Mouse (Mus musculus): Measurements from ENCODE around the gene Lcmt2. TPM values are rescaled to one million over a fixed set of nuclear protein-coding genes. Genes with fewer than 3 reads are reported as not detected.

The Lcmt2 gene
- 7.3 TPM for polyA plus RNA-seq (2015; fragmentation: Illumina TruSeq; extraction: RNeasy Lipid Tissue Mini Kit (QIAGEN cat#74804); ENCODE audit: low read depth, low replicate concordance)

DNA sequence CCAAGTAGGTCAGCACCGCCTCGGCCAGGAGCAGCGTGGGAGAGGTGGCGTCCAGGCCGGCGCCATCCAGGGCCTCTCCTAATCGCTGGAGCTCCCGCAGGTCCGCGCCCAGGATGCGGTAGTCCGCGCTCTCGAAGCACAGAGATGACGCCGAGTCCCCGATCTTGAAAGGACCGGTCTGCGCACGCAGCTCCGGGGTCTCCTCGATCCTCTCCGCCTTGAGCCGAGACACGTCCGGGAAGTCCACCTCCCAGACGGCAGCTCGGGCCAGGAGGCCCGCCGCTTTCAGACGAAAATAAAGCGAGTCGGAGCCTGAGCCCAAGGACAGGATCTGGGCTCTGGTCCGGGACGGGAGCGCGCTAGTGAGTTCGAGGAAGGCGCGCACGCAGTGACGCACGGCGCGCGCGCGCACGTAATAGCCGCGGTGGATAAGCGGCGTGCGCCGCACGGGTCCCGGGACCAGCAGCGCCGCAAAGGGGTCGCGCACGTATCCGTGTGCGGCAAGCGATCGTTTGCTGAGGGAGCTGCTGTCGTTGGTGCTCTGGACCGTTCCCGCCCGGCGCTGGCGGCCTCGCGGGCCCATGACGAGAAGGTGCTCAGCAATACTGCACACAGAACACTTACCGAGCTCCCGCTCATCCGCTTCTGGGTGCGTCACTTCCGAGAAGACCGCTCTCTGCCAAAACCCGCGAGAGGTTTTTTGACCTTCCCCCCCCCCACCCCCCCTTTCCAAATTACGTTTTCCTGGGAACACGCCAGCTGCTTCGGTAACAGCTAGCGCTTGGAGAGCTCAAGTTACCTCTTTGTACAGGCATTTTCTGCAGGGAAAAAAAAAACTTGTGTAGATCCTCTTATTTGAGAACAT, at the start of gene Lcmt2, which contains the start of gene Adal:
Gene Lcmt2, minus strand, starts transcription at position 636 of the 865 bp plus-strand sequence.
Gene Adal, plus strand, starts transcription at position 411 of the 865 bp plus-strand sequence.

DNA sequence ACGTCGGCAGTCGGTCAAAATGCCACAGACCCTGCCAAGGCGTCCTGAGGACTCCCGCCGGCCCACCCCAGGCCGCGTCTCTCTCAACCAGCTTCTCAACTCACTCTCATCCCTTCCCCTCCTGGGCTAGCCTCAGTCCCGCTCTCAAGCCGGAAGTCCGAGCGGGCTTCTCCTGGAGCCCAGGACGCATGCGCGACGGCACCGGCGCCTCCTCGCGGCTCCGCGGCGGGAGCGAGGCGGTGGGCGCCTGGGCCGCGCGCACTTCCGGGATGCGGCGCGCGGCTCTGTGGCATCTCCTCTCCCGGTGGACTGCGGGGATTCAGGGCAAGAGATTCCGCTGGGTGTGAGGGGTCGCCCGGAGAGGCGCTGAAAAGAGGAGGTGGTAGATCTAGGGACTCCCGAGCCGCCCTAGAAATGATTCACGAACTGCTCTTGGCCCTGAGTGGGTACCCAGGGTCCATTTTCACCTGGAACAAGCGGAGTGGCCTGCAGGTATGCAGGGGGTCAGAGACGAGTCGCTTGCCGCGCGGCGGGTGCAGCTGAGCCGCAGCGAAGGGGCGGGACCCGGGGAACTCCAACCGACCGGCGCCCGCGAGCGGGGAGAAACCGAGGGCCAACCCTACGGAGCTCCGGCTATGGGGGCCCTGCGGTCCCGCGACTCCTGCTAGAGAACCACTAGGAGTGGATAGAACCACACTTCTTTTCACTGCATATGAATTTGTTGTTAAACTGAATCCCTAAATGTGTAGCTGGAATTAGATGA, 30.7 kb upstream of the Lcmt2 start, which contains the start of gene Zscan29:
Gene Zscan29, minus strand, starts transcription at position 146 of the 763 bp plus-strand sequence.

DNA sequence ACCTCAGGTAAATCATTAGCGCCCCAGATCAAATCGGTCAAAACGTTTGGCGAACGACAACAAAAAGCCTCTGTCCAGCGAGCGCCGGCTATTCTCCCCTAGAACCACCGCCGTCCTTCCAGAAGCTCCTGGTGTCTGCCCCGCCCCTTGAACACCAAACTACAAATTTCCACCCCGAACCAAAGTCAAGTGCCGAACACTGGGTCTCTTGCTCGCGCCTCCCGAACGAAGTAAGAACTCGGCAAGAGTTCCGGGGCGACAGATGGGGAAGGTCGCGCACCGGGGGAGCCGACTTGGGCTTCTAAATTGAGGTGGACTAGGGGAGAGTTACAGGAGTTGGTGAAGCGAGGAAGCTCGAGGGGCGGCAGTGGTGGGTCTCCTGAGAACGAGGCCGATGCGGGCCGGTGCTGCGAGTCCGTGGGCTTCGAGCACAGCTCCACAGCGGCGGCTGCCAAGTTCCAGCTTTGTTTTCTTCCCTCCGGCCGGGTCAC, 30.1 kb upstream of the Lcmt2 start, which contains the start of gene Tubgcp4:
Gene Tubgcp4, plus strand, starts transcription at position 174 of the 491 bp plus-strand sequence.

DNA sequence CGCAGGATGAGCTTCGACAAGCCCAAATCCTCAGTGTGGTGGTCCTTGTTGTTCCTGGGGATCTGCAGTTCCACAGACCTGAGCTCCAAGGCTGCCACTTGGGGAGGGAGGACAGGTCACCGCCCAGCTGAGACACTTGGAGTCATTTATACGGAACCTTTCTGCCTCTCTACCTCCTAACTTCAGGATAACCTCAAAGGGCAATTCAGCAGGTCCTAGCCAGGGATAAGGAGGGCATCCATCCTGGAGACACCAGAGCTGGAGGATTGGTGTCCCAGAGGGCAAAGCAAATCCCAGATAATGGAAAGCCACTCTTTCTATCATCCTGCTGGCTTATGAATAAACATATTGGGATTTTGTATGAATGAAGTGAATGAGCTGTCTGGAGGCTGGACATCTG, 30.8 kb downstream of the Lcmt2 start, which contains the start of gene Tgm7:
Gene Tgm7, minus strand, starts transcription at position 101 of the 400 bp plus-strand sequence.

DNA sequence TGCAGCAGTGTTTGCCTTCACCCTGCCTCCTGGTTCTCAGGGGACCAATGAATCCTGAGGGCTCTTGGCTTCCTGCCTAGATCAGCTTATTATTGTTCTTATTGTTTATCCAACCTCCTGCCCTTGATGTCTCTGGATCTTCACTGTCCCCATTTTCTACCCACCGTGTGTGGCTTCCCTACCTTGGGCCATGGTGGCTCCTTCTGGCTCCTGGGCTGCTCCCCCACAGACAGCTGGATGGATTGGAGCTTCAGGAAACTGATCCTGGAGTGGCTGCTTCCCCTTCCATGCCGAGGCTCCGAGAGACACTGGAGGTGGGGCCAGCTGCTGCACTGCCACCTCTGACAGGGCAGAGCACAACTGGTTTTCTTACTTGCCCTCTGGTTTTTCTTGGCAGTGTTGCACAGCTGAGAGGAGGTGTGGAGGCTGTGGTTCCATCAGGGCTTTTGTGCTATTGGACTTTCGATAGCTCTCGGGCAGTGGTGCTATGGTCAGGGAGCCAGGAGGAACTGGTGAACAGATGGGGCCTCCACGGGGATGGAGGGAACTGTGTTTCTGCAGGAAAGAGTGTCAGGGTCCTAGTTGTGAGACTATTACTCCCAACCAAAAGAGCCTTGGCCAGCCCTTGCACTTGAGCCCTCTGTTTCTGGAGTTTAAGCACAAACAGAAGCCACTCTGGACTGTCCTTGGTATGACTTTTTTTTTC, 54.8 kb downstream of the Lcmt2 start, which contains the start of gene Tgm5:
Gene Tgm5, minus strand, starts transcription at position 362 of the 706 bp plus-strand sequence.

Other genes starting within 250 kb of the Lcmt2 start
- gene Ubr1, start 169.9 kb downstream of the Lcmt2 start, polyA plus RNA-seq (2015; fragmentation: Illumina TruSeq; extraction: RNeasy Lipid Tissue Mini Kit (QIAGEN cat#74804); ENCODE audit: low read depth, low replicate concordance): 20.8 TPM
- 30.4 TPM for gene Tmem62, start 163.6 kb downstream of the Lcmt2 start, polyA plus RNA-seq (2015; fragmentation: Illumina TruSeq; extraction: RNeasy Lipid Tissue Mini Kit (QIAGEN cat#74804); ENCODE audit: low read depth, low replicate concordance)
- 84.3 TPM for gene Ccndbp1, start 132.2 kb downstream of the Lcmt2 start, polyA plus RNA-seq (2015; fragmentation: Illumina TruSeq; extraction: RNeasy Lipid Tissue Mini Kit (QIAGEN cat#74804); ENCODE audit: low read depth, low replicate concordance)
- gene Epb42, start 103.6 kb downstream of the Lcmt2 start, polyA plus RNA-seq (2015; fragmentation: Illumina TruSeq; extraction: RNeasy Lipid Tissue Mini Kit (QIAGEN cat#74804); ENCODE audit: low read depth, low replicate concordance): not detected
- not detected for gene Tgm5, start 54.8 kb downstream of the Lcmt2 start, polyA plus RNA-seq (2015; fragmentation: Illumina TruSeq; extraction: RNeasy Lipid Tissue Mini Kit (QIAGEN cat#74804); ENCODE audit: low read depth, low replicate concordance)
- gene Tgm7, start 30.9 kb downstream of the Lcmt2 start, polyA plus RNA-seq (2015; fragmentation: Illumina TruSeq; extraction: RNeasy Lipid Tissue Mini Kit (QIAGEN cat#74804); ENCODE audit: low read depth, low replicate concordance): not detected
- 24.5 TPM for gene Adal, start 225 bp downstream of the Lcmt2 start, polyA plus RNA-seq (2015; fragmentation: Illumina TruSeq; extraction: RNeasy Lipid Tissue Mini Kit (QIAGEN cat#74804); ENCODE audit: low read depth, low replicate concordance)
- gene Tubgcp4, start 30.0 kb upstream of the Lcmt2 start, polyA plus RNA-seq (2015; fragmentation: Illumina TruSeq; extraction: RNeasy Lipid Tissue Mini Kit (QIAGEN cat#74804); ENCODE audit: low read depth, low replicate concordance): 28.7 TPM
- gene Zscan29, start 30.5 kb upstream of the Lcmt2 start, polyA plus RNA-seq (2015; fragmentation: Illumina TruSeq; extraction: RNeasy Lipid Tissue Mini Kit (QIAGEN cat#74804); ENCODE audit: low read depth, low replicate concordance): 4.7 TPM
- gene Trp53bp1, start 130.8 kb upstream of the Lcmt2 start, polyA plus RNA-seq (2015; fragmentation: Illumina TruSeq; extraction: RNeasy Lipid Tissue Mini Kit (QIAGEN cat#74804); ENCODE audit: low read depth, low replicate concordance): 59.2 TPM
- 275 TPM for gene Map1a, start 148.9 kb upstream of the Lcmt2 start, polyA plus RNA-seq (2015; fragmentation: Illumina TruSeq; extraction: RNeasy Lipid Tissue Mini Kit (QIAGEN cat#74804); ENCODE audit: low read depth, low replicate concordance)
- gene Ppip5k1, start 214.7 kb upstream of the Lcmt2 start, polyA plus RNA-seq (2015; fragmentation: Illumina TruSeq; extraction: RNeasy Lipid Tissue Mini Kit (QIAGEN cat#74804); ENCODE audit: low read depth, low replicate concordance): 84.3 TPM
- gene Ckmt1, start 217.1 kb upstream of the Lcmt2 start, polyA plus RNA-seq (2015; fragmentation: Illumina TruSeq; extraction: RNeasy Lipid Tissue Mini Kit (QIAGEN cat#74804); ENCODE audit: low read depth, low replicate concordance): 338 TPM
- gene Strc, start 246.5 kb upstream of the Lcmt2 start, polyA plus RNA-seq (2015; fragmentation: Illumina TruSeq; extraction: RNeasy Lipid Tissue Mini Kit (QIAGEN cat#74804); ENCODE audit: low read depth, low replicate concordance): 0.31 TPM